Mouse (Mus musculus) ovary, adult 10 weeks (tissue): ENCODE data around the gene Vmn2r55. TPM values are rescaled to one million over a fixed set of nuclear protein-coding genes. Genes with fewer than 3 reads are reported as not detected.

Experiments used
- polyA plus RNA-seq: library from polyadenylated mRNA; stranded (reverse); fragments of 350-450 nt; fragmentation: Illumina TruSeq; extraction: RNeasy Lipid Tissue Mini Kit (QIAGEN cat#74804); gene quantifications from one replicate; pipeline ENCODE4 v1.2.3, GENCODE M21; 2014

Vmn2r55 gene
- not detected for polyA plus RNA-seq

DNA sequence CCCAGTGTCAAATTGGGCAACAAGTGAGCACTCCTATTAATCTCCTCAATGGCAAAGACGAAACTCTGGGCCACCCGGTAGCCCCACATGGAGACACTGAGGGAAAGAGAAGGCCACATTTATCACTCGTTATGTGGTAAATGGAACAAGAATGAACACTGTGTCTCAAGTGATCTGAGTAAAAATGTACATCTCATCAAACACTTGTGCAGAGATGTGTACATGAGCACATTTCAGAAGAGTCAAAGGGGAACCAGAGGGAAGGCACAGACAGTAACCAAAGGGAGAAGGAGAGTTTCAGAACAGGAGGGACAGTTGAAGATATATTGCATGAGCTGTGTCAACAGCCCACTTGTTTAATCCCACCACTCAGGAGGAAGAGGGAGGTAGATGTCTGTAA, at the start of gene Vmn2r55:
Vmn2r55 (minus strand) TSS at position 101 of the 400 bp plus-strand sequence.

GRCm38 (mm10) chr7:12640219-12640618, 44.6 kb downstream of the Vmn2r55 start, which contains the start of gene Vmn2r54:
Vmn2r54 (minus strand) TSS chr7:12640319.

DNA sequence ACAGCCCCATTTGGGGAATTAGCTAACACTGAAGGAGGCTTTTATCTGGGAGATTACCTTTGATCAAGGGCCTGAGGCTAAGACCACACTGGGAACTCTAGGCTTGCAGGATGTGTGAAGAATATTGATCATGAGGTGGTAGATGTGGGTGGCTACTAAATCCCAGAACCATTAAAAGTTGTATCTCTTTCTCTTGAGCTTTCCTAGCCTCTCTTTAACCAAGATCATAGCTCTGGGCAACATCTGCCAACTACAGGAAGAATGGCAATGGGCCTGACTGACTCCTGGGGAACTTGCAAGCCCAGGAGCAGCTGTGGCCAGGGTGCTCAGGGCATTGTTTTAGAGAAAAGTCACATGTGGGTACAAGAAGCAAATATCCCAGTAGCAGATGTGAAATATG, 76.1 kb downstream of the Vmn2r55 start, which contains the start of gene Vmn2r53:
Vmn2r53 (minus strand) TSS at position 101 of the 400 bp plus-strand sequence.

Other genes with a start within 250 kb of the Vmn2r55 start
- 79.2 TPM for gene Zfp606, start 206.7 kb downstream of the Vmn2r55 start, polyA plus RNA-seq
- not detected for gene 2900092C05Rik, start 172.5 kb downstream of the Vmn2r55 start, polyA plus RNA-seq
- gene Vmn2r53, start 76.2 kb downstream of the Vmn2r55 start, polyA plus RNA-seq, result not detected
- not detected for gene Vmn2r54, start 44.7 kb downstream of the Vmn2r55 start, polyA plus RNA-seq
- gene Vmn2r56, start 50.0 kb upstream of the Vmn2r55 start, polyA plus RNA-seq, result not detected
- gene Zscan18, start 118.6 kb upstream of the Vmn2r55 start, polyA plus RNA-seq, result 5.4 TPM
- gene Zfp329, start 133.9 kb upstream of the Vmn2r55 start, polyA plus RNA-seq, result 41.2 TPM
- 38.6 TPM for gene Zfp110, start 149.8 kb upstream of the Vmn2r55 start, polyA plus RNA-seq
- gene Zfp128, start 196.2 kb upstream of the Vmn2r55 start, polyA plus RNA-seq, result 16.4 TPM
- 8.3 TPM for gene Zscan22, start 212.8 kb upstream of the Vmn2r55 start, polyA plus RNA-seq
- gene Rps5, start 237.3 kb upstream of the Vmn2r55 start, polyA plus RNA-seq, result 21.9 TPM
- gene Rnf225, start 242.4 kb upstream of the Vmn2r55 start, polyA plus RNA-seq, result 0.17 TPM